Mouse (Mus musculus): ENCODE measurements around the gene Psmb2. TPM values are rescaled to one million over a fixed set of nuclear protein-coding genes. Genes with fewer than 3 reads are reported as not detected.

Gene Psmb2
- 523 and 552 TPM in 2 replicates for polyA plus RNA-seq (2014; fragmentation: Nextera tagmentation; extraction: Ambion mirVana)

DNA sequence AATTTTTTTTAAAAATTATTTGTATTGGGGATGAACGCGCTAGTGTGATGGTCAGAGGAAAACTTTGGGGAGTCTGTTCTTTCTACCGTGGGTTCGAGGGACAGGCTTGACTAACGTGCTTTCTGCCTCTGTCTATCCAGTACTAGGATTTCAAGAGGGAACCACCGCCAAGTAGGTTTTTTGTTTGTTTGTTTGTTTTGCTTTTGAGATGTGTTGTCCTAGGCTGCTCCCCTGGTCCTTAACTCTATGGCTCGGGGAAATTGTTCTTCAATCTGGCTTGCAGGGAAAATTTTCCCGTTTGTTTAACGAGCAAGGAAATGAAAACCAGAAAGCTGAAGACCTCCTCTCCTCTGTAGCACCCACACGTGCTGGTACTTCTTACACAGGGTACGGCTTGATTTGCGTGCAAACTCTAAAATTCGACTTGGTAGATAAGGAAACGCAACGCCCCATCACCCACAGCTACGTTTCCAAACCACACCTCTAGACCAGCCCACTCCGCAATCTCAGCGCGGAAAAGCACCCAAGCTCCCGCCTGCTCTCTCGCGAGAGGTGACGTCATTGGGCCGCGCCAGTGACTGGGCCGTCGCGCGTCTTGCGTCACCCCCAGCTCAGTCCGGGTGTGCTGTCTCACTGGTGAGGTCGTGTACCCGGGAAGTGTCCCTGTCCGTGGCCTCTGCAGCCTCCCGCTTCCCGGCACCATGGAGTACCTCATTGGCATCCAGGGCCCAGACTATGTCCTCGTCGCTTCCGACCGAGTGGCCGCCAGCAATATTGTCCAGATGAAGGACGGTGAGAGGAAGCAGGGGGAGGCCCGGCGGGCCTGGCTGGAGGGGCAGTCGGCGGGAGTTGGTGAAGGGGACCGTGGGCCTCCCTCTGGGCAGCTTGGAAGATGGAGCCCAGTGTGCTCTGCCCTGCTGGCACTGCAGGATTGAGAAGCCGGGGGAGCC, at the start of gene Psmb2:
Gene Psmb2, plus strand, starts transcription at position 577 of the 950 bp plus-strand sequence.
- peaks cover 6% of the 10 kb centered on the region for H3K4me1 ChIP-seq (ENCODE audit: control insufficient read depth, insufficient read depth, low read length)
- H3K36me3 ChIP-seq (ENCODE audit: control insufficient read depth, insufficient read depth, low read length): no peaks in the 10 kb centered on the region

DNA sequence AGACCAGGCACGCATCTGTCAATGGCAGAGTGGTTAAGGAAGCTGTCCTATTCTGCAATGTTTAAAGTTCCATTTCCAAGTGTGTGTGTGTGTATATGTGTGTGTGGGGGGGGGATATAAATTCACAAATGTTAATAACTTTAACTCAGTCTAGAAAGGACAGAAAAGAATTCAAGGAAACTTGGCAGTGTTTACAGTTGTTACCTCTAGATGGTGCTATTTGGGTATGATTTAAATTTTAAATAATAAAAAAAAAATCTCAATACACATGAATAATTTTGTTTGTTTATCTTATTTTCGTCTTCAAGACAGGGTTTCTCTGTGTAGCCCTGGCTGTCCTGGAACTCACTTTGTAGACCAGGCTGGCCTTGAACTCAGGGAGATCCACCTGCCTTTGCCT, 45.5 kb upstream of the Psmb2 start:
- H3K9me3 ChIP-seq (ENCODE audit: control insufficient read depth, low read length): no peaks in the 10 kb centered on the region
- no peak overlapping the region for H3K27ac ChIP-seq (ENCODE audit: low read depth, low read length)
- no peak overlapping the region for H3K9ac ChIP-seq (ENCODE audit: low read length)
- 58% methylated on average over 2 of the region's 2 CpGs for WGBS
- H3K36me3 ChIP-seq (ENCODE audit: control insufficient read depth, insufficient read depth, low read length): no peaks in the 10 kb centered on the region
- H3K27me3 ChIP-seq (ENCODE audit: control insufficient read depth, insufficient read depth, low read length): peaks cover 11% of the 10 kb centered on the region
- H3K4me3 ChIP-seq (ENCODE audit: low read depth, low read length): no peak overlapping the region
- peaks cover 7% of the 10 kb centered on the region for H3K4me1 ChIP-seq (ENCODE audit: control insufficient read depth, insufficient read depth, low read length)
- ATAC-seq (ENCODE audit: low FRiP score) (no peak), DNase-seq (ENCODE audit: low spot score, missing footprints) (no peak)
- no peak overlapping the region for H3K4me2 ChIP-seq

More for the DNA sequence above, at the start of gene Psmb2:
- WGBS: 3% methylated on average over 48 of the region's 48 CpGs
- Histone ChIP-seq H3K9me3 (ENCODE audit: control insufficient read depth, low read length) (no peaks in the 10 kb centered on the region), H3K4me3 (ENCODE audit: low read depth, low read length) (peak within 1 kb of the TSS; percentile 95), H3K9ac (ENCODE audit: low read length) (peak within 1 kb of the TSS; percentile 95), H3K27me3 (ENCODE audit: control insufficient read depth, insufficient read depth, low read length) (no peaks in the 10 kb centered on the region), H3K4me2 (peak within 1 kb of the TSS; percentile 78), H3K27ac (ENCODE audit: low read depth, low read length) (peak within 1 kb of the TSS; percentile 12; the same call in 1 of the 2 replicates)
- ATAC-seq (ENCODE audit: low FRiP score): peak; percentile 97
- DNase-seq (ENCODE audit: low spot score, missing footprints): peak; percentile 100

DNA sequence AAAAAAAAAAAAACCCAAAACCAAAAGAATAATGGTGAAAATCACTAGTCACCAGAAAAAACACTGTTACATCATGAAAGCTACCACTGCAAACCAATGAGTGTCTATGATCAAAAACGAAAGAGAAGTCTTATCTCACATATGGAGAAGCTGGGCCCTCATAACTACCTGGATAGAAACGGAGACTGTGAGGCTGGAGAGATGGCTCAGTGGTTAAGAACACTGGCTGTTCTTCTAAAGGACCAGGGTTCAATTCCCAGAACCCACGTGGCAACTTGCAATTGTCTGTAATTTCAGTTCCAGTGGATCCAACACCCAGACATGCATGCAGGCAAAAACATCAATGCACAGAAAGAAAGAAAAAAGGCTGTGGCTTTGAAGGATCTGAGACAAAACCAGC, 44.8 kb upstream of the Psmb2 start:
- Histone ChIP-seq H3K9me3 (ENCODE audit: control insufficient read depth, low read length) (no peaks in the 10 kb centered on the region), H3K4me2 (no peak overlapping the region), H3K36me3 (ENCODE audit: control insufficient read depth, insufficient read depth, low read length) (no peaks in the 10 kb centered on the region), H3K4me1 (ENCODE audit: control insufficient read depth, insufficient read depth, low read length) (0 out of 2 replicates have a peak, but pooled peaks cover under 1% of the 10 kb centered on the region), H3K4me3 (ENCODE audit: low read depth, low read length) (no peak overlapping the region), H3K27me3 (ENCODE audit: control insufficient read depth, insufficient read depth, low read length) (peaks cover 12% of the 10 kb centered on the region), H3K9ac (ENCODE audit: low read length) (no peak overlapping the region), H3K27ac (ENCODE audit: low read depth, low read length) (no peak overlapping the region)
- 63% methylated on average over 3 of the region's 3 CpGs for WGBS
- ATAC-seq (ENCODE audit: low FRiP score) (no peak), DNase-seq (ENCODE audit: low spot score, missing footprints) (no peak)

DNA sequence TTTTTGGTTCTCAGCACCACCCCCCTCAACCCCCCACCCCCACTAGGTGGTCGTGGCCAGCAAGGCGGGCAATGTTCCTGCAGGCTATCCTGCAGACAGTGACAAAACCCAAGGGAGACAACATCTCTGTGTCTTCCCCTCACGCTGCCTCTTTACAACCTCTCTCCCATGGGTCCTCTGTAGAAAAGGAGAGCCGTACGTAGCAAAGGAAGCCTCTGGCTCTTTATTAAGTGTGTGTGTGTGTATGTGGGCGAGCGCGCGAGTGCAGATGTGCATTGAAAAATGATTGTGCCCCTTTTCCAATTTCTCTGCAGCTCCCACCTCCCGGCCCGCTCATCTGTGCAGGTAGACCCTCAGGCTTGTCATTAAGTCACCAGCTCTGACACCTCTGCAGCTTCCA, 41.1 kb upstream of the Psmb2 start:
- DNase-seq (ENCODE audit: low spot score, missing footprints) (no peak), ATAC-seq (ENCODE audit: low FRiP score) (no peak)
- H3K4me1 ChIP-seq (ENCODE audit: control insufficient read depth, insufficient read depth, low read length): no peaks in the 10 kb centered on the region
- H3K4me2 ChIP-seq: no peak overlapping the region
- H3K36me3 ChIP-seq (ENCODE audit: control insufficient read depth, insufficient read depth, low read length): no peaks in the 10 kb centered on the region
- H3K4me3 ChIP-seq (ENCODE audit: low read depth, low read length): no peak overlapping the region
- H3K9ac ChIP-seq (ENCODE audit: low read length): no peak overlapping the region
- H3K27me3 ChIP-seq (ENCODE audit: control insufficient read depth, insufficient read depth, low read length): peaks cover 9% of the 10 kb centered on the region
- 32% methylated on average over 11 of the region's 11 CpGs for WGBS
- H3K27ac ChIP-seq (ENCODE audit: low read depth, low read length): no peak overlapping the region
- H3K9me3 ChIP-seq (ENCODE audit: control insufficient read depth, low read length): no peaks in the 10 kb centered on the region

DNA sequence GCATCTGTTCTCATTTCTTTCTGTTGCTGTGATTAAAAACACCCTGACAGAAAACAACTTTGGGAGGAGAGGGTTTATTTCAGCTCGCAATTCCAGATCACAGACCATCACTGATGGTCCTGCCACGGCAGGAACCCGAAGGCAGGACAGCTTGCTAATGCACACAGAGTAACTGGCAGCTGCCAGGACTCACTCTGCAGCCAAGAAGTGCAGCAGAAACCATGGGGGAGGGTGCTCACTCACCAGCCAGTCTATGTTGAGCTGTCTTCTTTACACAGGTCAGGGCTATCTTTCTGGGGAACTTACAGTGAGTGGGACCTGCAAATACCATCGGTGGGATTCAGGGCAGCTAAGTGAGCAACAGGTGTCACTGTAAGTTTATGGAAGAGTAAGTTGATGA, 40.0 kb upstream of the Psmb2 start:
- DNase-seq (ENCODE audit: low spot score, missing footprints) (no peak), ATAC-seq (ENCODE audit: low FRiP score) (no peak)
- Histone ChIP-seq H3K27me3 (ENCODE audit: control insufficient read depth, insufficient read depth, low read length) (peaks cover 9% of the 10 kb centered on the region), H3K9ac (ENCODE audit: low read length) (no peak overlapping the region), H3K27ac (ENCODE audit: low read depth, low read length) (no peak overlapping the region), H3K4me1 (ENCODE audit: control insufficient read depth, insufficient read depth, low read length) (no peaks in the 10 kb centered on the region), H3K36me3 (ENCODE audit: control insufficient read depth, insufficient read depth, low read length) (no peaks in the 10 kb centered on the region), H3K9me3 (ENCODE audit: control insufficient read depth, low read length) (no peaks in the 10 kb centered on the region), H3K4me3 (ENCODE audit: low read depth, low read length) (no peak overlapping the region), H3K4me2 (no peak overlapping the region)
- 83% methylated on average over 4 of the region's 4 CpGs for WGBS

DNA sequence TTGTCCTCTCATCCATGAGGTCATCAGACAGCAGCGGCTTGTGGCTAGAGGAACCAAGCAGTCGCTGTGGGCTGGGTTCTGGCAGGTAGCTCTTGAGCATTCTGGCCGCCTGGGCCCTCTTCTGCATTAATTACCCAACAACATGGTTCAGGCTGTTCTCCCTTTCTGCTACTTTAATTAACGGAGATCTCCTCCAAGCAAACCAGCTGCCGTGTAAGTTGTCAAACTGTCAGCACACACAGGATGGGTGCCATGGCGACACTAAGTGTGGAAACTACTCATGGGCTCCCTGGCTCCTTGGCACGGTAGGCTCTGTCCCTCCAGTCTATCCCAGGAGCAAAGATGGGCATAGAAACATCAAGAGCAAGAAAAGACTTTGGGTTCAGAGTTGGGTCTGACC, 38.1 kb upstream of the Psmb2 start:
- Histone ChIP-seq H3K9me3 (ENCODE audit: control insufficient read depth, low read length) (no peaks in the 10 kb centered on the region), H3K4me1 (ENCODE audit: control insufficient read depth, insufficient read depth, low read length) (no peaks in the 10 kb centered on the region), H3K36me3 (ENCODE audit: control insufficient read depth, insufficient read depth, low read length) (no peaks in the 10 kb centered on the region), H3K27me3 (ENCODE audit: control insufficient read depth, insufficient read depth, low read length) (peaks cover 9% of the 10 kb centered on the region), H3K4me2 (no peak overlapping the region), H3K9ac (ENCODE audit: low read length) (no peak overlapping the region), H3K27ac (ENCODE audit: low read depth, low read length) (no peak overlapping the region), H3K4me3 (ENCODE audit: low read depth, low read length) (no peak overlapping the region)
- no peak for ATAC-seq (ENCODE audit: low FRiP score)
- no peak for DNase-seq (ENCODE audit: low spot score, missing footprints)
- 70% methylated on average over 7 of the region's 7 CpGs for WGBS

DNA sequence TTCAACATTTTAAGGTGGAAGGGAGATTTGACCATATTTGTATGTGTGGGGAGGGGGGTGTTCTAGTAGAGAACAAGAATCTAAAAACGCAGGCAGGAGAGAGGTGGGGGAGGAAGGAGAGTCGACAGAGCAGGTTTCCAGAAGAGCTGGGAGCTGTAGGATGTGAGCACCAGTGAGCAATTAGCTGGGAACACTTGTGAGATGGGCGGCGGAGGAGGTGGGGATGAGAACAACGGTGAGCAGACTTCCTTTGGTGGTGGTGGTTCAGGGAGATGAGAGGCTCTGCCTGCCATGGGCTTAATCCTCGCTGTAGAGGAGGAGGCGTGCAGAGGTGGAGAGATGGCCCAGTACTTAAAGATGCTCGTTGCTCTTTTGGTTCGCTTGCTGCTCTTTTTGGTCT, 35.5 kb upstream of the Psmb2 start:
- Histone ChIP-seq H3K9me3 (ENCODE audit: control insufficient read depth, low read length) (no peaks in the 10 kb centered on the region), H3K27me3 (ENCODE audit: control insufficient read depth, insufficient read depth, low read length) (peaks cover 3% of the 10 kb centered on the region), H3K4me3 (ENCODE audit: low read depth, low read length) (no peak overlapping the region), H3K27ac (ENCODE audit: low read depth, low read length) (no peak overlapping the region), H3K9ac (ENCODE audit: low read length) (no peak overlapping the region), H3K4me1 (ENCODE audit: control insufficient read depth, insufficient read depth, low read length) (no peaks in the 10 kb centered on the region), H3K36me3 (ENCODE audit: control insufficient read depth, insufficient read depth, low read length) (no peaks in the 10 kb centered on the region), H3K4me2 (no peak overlapping the region)
- 42% methylated on average over 9 of the region's 9 CpGs for WGBS
- no peak for DNase-seq (ENCODE audit: low spot score, missing footprints)
- no peak for ATAC-seq (ENCODE audit: low FRiP score)

DNA sequence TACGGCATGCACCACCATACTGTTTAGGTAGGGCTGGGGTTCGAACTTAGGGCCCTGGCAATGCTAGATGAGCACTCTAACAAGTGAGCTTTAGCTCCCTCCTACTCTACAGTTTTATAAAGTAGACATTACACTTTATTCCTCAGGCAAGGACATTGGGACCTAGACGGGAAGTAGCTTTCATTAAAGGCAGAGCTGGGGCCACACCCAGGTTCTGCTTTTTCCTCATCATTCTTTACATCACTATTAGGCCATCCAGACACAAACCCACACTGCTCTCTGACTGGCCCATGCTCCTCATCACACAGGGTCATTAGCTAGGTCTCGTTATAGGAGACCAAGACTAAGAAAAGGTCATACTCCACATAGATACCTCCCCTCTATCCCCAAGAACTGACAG, 33.6 kb upstream of the Psmb2 start:
- WGBS: 80% methylated on average over 4 of the region's 4 CpGs
- H3K27ac ChIP-seq (ENCODE audit: low read depth, low read length): no peak overlapping the region
- DNase-seq (ENCODE audit: low spot score, missing footprints): no peak
- no peaks in the 10 kb centered on the region for H3K4me1 ChIP-seq (ENCODE audit: control insufficient read depth, insufficient read depth, low read length)
- H3K4me3 ChIP-seq (ENCODE audit: low read depth, low read length): no peak overlapping the region
- ATAC-seq (ENCODE audit: low FRiP score): no peak
- no peaks in the 10 kb centered on the region for H3K9me3 ChIP-seq (ENCODE audit: control insufficient read depth, low read length)
- no peaks in the 10 kb centered on the region for H3K36me3 ChIP-seq (ENCODE audit: control insufficient read depth, insufficient read depth, low read length)
- H3K27me3 ChIP-seq (ENCODE audit: control insufficient read depth, insufficient read depth, low read length): no peaks in the 10 kb centered on the region; the same call in 1 of the 2 replicates
- H3K4me2 ChIP-seq: no peak overlapping the region
- H3K9ac ChIP-seq (ENCODE audit: low read length): no peak overlapping the region

DNA sequence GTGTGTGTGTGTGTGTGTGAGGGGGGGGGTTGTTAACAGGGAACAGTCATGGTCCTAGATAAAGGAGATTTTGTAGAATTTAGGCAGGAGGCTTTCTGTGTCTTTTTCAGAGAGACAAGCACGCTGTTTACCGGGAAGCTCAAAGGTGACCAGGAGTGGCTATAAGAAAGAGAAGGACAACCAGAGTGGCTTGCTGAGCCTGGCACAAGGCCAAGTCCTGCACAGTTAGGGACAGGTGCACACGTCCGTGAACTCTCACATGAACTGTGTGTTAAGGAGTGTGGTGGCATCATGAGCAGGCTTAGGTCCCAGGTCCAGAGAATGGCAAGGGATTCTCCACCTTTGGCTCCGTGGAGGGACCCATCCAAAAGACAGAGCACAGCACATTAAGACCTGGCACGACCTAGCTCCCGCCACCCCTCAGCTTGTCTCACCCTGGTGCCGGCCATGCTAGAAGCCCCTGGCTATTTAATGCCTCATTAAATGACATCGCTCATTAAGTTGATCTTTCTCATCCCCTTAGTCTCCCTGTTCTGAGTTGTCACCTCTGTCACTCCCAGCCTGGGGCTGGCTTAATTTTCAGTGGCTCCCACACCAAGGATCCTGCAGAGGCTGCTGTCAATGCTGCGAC, 33.0 kb upstream of the Psmb2 start:
- WGBS: 80% methylated on average over 10 of the region's 10 CpGs
- Histone ChIP-seq H3K27ac (ENCODE audit: low read depth, low read length) (no peak overlapping the region), H3K4me1 (ENCODE audit: control insufficient read depth, insufficient read depth, low read length) (no peaks in the 10 kb centered on the region), H3K4me3 (ENCODE audit: low read depth, low read length) (no peak overlapping the region), H3K36me3 (ENCODE audit: control insufficient read depth, insufficient read depth, low read length) (no peaks in the 10 kb centered on the region), H3K4me2 (no peak overlapping the region), H3K9ac (ENCODE audit: low read length) (no peak overlapping the region), H3K27me3 (ENCODE audit: control insufficient read depth, insufficient read depth, low read length) (no peaks in the 10 kb centered on the region; the same call in 1 of the 2 replicates), H3K9me3 (ENCODE audit: control insufficient read depth, low read length) (no peaks in the 10 kb centered on the region)
- ATAC-seq (ENCODE audit: low FRiP score) (no peak), DNase-seq (ENCODE audit: low spot score, missing footprints) (no peak)
